Mouse (Mus musculus) lung, adult 2 months (tissue): Measurements from ENCODE around the gene Gorasp1. TPM values are rescaled to one million over a fixed set of nuclear protein-coding genes. Genes with fewer than 3 reads are reported as not detected.

ENCODE experiments used
- DNase-seq: peaks from one replicate; pipeline ENCODE4 v3.0.0; 2022
- H3K4me1 ChIP-seq: fragments of 200-500 bp; 2 replicates; pipeline ENCODE4 v1.6.1; 2011; ENCODE audit warnings: low read length; ENCODE audit not compliant: control insufficient read depth, insufficient read depth
- H3K4me3 ChIP-seq: fragments of 200-500 bp; replicated peaks from 2 replicates; pipeline ENCODE3; 2011; ENCODE audit warnings: low read depth, mild to moderate bottlenecking, control low read depth, low read length; ENCODE audit errors: extremely low read depth
- CTCF ChIP-seq: fragments of 200-500 bp; IDR thresholded peaks from 2 replicates; pipeline ENCODE4 v1.5.1; 2011; ENCODE audit warnings: mild to moderate bottlenecking, low read length, control low read depth; ENCODE audit not compliant: insufficient read depth
- POLR2A ChIP-seq: fragments of 200-500 bp; IDR thresholded peaks from 2 replicates; pipeline ENCODE4 v1.6.1; 2011; ENCODE audit warnings: low read depth, mild to moderate bottlenecking, control low read depth, low read length, borderline replicate concordance; ENCODE audit errors: extremely low read depth
- WGBS: fragments of 180-500 bp; shearing (Covaris S2); methylation state at CpG from one replicate; pipeline ENCODE4 v1.1.7; 2018; 5-methylcytosine and 5-hydroxymethylcytosine counted together
- polyA plus RNA-seq: library from polyadenylated mRNA; depleted of rRNA; stranded (reverse); fragments of >200 nt; gene quantifications from 2 replicates; pipeline ENCODE4 v1.2.3, GENCODE M21; 2012

Gorasp1 gene
- polyA plus RNA-seq, 1 experiment = 16.2 TPM

GRCm38 (mm10) chr9:119980770-119981182 lies 43.4 kb upstream of the Gorasp1 start:
- 4% methylated on average over 4 of the region's 4 CpGs for WGBS
- DNase-seq = no peak

GRCm38 (mm10) chr9:119979749-119980148 lies 42.4 kb upstream of the Gorasp1 start:
- Histone ChIP-seq H3K4me3 (no peak overlapping the region), H3K4me1 (peaks cover 45% of the 10 kb centered on the region)
- 49% methylated on average over 2 of the region's 2 CpGs for WGBS
- TF ChIP-seq CTCF = no peak
- TF ChIP-seq POLR2A = no peak
- no peak for DNase-seq

More at GRCm38 (mm10) chr9:119980770-119981182, 43.4 kb upstream of the Gorasp1 start:
- peak overlapping the region; percentile 15 for H3K4me3 ChIP-seq
- TF ChIP-seq CTCF (no peak), POLR2A (no peak)
- H3K4me1 ChIP-seq = peaks cover 45% of the 10 kb centered on the region

GRCm38 (mm10) chr9:119978811-119979441 lies 41.6 kb upstream of the Gorasp1 start:
- 56% methylated on average over 6 of the region's 6 CpGs for WGBS
- Histone ChIP-seq H3K4me3 (no peak overlapping the region), H3K4me1 (peaks cover 42% of the 10 kb centered on the region)
- no peak for TF ChIP-seq POLR2A
- no peak for TF ChIP-seq CTCF
- DNase-seq = no peak

GRCm38 (mm10) chr9:119978151-119978810 lies 40.9 kb upstream of the Gorasp1 start:
- no peak for DNase-seq
- no peak for TF ChIP-seq CTCF
- no peak for TF ChIP-seq POLR2A
- WGBS = 43% methylated on average over 9 of the region's 9 CpGs
- Histone ChIP-seq H3K4me3 (no peak overlapping the region), H3K4me1 (peaks cover 42% of the 10 kb centered on the region)

- peaks cover 42% of the 10 kb centered on the region for H3K4me1 ChIP-seq
- WGBS = 12% methylated on average over 5 of the region's 5 CpGs
- DNase-seq = no peak
- no peak overlapping the region for H3K4me3 ChIP-seq
- TF ChIP-seq POLR2A = no peak
- no peak for TF ChIP-seq CTCF
Measured at GRCm38 (mm10) chr9:119977557-119978060, 40.2 kb upstream of the Gorasp1 start.

- TF ChIP-seq CTCF = no peak
- no peak for TF ChIP-seq POLR2A
- DNase-seq = no peak
- peaks cover 42% of the 10 kb centered on the region for H3K4me1 ChIP-seq
- 15% methylated on average over 17 of the region's 17 CpGs for WGBS
- no peak overlapping the region for H3K4me3 ChIP-seq
Measured at GRCm38 (mm10) chr9:119976704-119977556, 39.6 kb upstream of the Gorasp1 start.

- peaks cover 38% of the 10 kb centered on the region for H3K4me1 ChIP-seq
- 84% methylated on average over 4 of the region's 4 CpGs for WGBS
- no peak for DNase-seq
- no peak overlapping the region for H3K4me3 ChIP-seq
- no peak for TF ChIP-seq POLR2A
- TF ChIP-seq CTCF = no peak
Measured at GRCm38 (mm10) chr9:119975286-119975685, 37.9 kb upstream of the Gorasp1 start.

GRCm38 (mm10) chr9:119974609-119975008 lies 37.2 kb upstream of the Gorasp1 start:
- no peak overlapping the region for H3K4me3 ChIP-seq
- peaks cover 38% of the 10 kb centered on the region for H3K4me1 ChIP-seq
- TF ChIP-seq POLR2A = no peak
- TF ChIP-seq CTCF = 0 out of 2 replicates have a peak, but pooled peaks have one; percentile 8
- no peak for DNase-seq
- WGBS = 85% methylated on average over 5 of the region's 5 CpGs

GRCm38 (mm10) chr9:119973869-119974520 lies 36.6 kb upstream of the Gorasp1 start:
- TF ChIP-seq CTCF (peak; percentile 65), POLR2A (no peak)
- WGBS = 95% methylated on average over 27 of the region's 27 CpGs
- Histone ChIP-seq H3K4me3 (no peak overlapping the region), H3K4me1 (peaks cover 34% of the 10 kb centered on the region)
- DNase-seq = no peak
